Mouse (Mus musculus): ENCODE measurements around the gene Grik2.
"Not testable (repeated sequence)": the region's sequence is repeated elsewhere in the genome, so short reads cannot be mapped to it uniquely, and the experiment has no call there.

The Grik2 gene

GRCm38 (mm10) chr10:49256247-49256939, 532.2 kb downstream of the Grik2 start:
- no peak for DNase-seq

DNA sequence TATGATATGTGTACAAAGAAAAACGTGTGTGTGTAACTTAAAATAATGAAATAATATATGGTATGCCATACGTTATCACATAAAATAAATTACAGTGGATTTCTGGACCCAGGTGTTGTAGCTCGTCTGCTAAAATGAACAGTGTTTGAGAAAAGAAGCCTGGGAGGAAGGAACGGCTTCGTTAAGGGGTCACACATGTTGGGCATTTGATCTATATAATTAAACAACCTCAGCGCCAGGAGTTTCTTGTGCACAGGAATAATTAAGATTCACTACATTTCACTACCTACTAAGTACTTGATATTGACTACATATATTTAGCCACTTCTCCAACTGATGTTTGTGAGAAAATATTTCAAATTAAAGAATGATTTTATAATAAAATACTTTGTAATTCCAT, 551.2 kb downstream of the Grik2 start:
- DNase-seq = not testable (repeated sequence)

- DNase-seq = not testable (repeated sequence)
Observed at GRCm38 (mm10) chr10:49236844-49237243, 551.7 kb downstream of the Grik2 start.

GRCm38 (mm10) chr10:49220096-49220495, 568.5 kb downstream of the Grik2 start:
- no peak for DNase-seq

- DNase-seq = no peak
Observed at GRCm38 (mm10) chr10:49219631-49220030, 568.9 kb downstream of the Grik2 start.

GRCm38 (mm10) chr10:49191773-49192371, 596.7 kb downstream of the Grik2 start:
- DNase-seq = no peak

GRCm38 (mm10) chr10:49191291-49191690, 597.3 kb downstream of the Grik2 start:
- no peak for DNase-seq

DNA sequence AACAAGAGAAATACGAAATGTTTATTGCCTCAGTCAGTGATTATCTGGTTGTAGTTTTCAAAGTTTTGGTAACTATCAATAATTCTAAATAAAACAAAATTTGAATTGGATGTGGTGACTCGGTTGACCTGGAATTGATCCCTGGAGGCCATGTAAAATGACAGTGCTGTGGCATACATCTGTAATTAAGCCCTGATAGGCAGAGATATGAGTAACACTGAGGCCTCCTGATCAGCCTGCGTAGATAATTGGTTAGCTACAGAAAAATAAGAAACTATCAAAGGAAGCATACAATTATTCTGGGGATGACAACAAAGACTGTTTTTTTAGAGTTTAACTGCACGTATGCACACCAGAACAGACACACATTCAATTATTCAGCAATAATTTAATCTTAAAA, 634.4 kb downstream of the Grik2 start:
- no peak for DNase-seq

DNA sequence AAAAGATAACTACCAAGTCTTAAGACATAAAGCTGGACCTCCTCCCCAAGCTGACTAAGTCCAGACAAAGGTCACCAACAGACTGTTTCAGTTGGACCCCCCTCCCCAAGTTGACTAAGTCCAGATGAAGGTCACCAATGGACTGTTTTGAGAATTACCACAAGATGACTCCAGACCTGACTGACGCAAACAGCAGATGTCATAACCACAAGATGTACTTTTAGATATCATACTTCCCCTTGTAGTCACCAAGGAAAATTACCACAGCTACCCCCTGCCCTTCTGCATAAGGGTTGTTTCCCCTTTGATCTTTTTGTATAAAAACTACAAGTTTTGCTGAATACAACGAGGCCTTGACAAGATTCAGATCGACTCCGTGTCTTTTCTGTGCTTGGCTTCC, 637.1 kb downstream of the Grik2 start:
- not testable (repeated sequence) for DNase-seq

DNA sequence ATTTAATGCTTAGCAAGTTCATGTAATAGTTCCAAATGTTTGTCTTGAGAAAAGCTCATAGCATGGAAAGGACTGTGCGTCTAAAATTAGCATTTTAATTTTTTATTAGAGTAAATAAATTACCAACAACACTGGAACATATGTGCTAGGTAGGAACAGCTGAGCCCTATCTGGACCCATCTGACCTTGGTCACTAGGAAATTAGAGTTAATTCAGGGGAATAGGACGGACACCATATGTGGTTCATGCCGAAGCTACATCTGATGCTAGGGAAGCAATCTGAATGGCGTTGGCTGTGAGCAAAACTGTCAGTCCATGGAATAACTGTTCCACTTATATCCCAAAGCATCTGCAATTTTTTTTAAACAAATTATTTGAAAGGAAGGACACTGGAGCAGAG, 638.9 kb downstream of the Grik2 start:
- DNase-seq = no peak

DNA sequence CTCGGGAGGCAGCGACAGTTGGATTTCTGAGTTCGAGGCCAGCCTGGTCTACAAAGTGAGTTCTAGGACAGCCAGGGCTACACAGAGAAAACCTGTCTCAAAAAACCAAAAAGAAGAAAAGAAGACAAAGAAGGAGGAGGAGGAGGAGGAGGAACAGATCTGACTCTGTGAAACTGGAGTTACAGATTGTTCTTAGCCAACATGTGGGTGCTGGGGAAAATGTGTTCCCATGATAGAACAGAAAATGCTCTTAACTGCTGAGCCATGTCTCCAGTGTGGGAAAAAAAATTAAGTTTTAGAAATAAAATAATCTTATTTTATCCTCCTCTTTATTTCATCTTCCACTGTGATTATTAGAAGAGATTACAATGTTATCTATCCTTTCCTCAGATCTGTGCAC, 645.9 kb downstream of the Grik2 start:
- no peak for DNase-seq

GRCm38 (mm10) chr10:49136816-49137215, 651.8 kb downstream of the Grik2 start:
- no peak for DNase-seq

GRCm38 (mm10) chr10:49131311-49131710, 657.3 kb downstream of the Grik2 start:
- no peak for DNase-seq

GRCm38 (mm10) chr10:49050339-49050738, 738.2 kb downstream of the Grik2 start:
- DNase-seq = no peak

- no peak for DNase-seq
Observed at GRCm38 (mm10) chr10:49049391-49049790, 739.2 kb downstream of the Grik2 start.

Measured in right cerebral cortex, postnatal 4 days (tissue).